Mouse (Mus musculus) CH12.LX (cell line): ENCODE measurements around the gene Suds3. TPM values are rescaled to one million over a fixed set of nuclear protein-coding genes. Genes with fewer than 3 reads are reported as not detected.

Experiments used
- DNase-seq: peaks from one replicate; pipeline ENCODE4 v3.0.0-alpha.2; 2013; ENCODE audit errors: extremely low read depth
- H3K27ac ChIP-seq: 2 replicates; pipeline ENCODE4 v1.5.1; 2012; ENCODE audit warnings: low read depth, mild to moderate bottlenecking, control low read depth, moderate library complexity; ENCODE audit not compliant: insufficient read depth
- H3K27me3 ChIP-seq: replicated peaks from 2 replicates; pipeline ENCODE3; 2012; ENCODE audit warnings: inconsistent platforms
- H3K36me3 ChIP-seq, 2 experiments: replicated peaks in 1 of 2; 2 replicates each; pipeline versions ENCODE3 to v1.6.1; 2012; ENCODE audit warnings: inconsistent platforms in 1 of 2, low read length in 1 of 2, mild to moderate bottlenecking in 1 of 2, mixed read lengths in 1 of 2, moderate library complexity in 1 of 2; ENCODE audit not compliant: control insufficient read depth in 1 of 2, insufficient read depth in 1 of 2
- H3K4me1 ChIP-seq, 2 experiments: 2 replicates each; pipeline ENCODE4 v1.6.1; 2012; ENCODE audit warnings: inconsistent platforms in 1 of 2, moderate library complexity in 1 of 2; ENCODE audit not compliant: insufficient read depth in 2 of 2, control insufficient read depth in 1 of 2
- H3K4me2 ChIP-seq: 2 replicates; pipeline ENCODE4 v1.6.1; 2012; ENCODE audit warnings: low read depth, mild to moderate bottlenecking, control low read depth; ENCODE audit not compliant: poor library complexity, insufficient read depth, severe bottlenecking
- H3K4me3 ChIP-seq, 3 experiments: fragments of 150-350 bp in 1 of 3; sonication (generic) in 1 of 3; replicated peaks in 1 of 3; 2 replicates each; pipeline versions ENCODE3 to v1.5.1; 2011 to 2012; ENCODE audit warnings: low read depth in 2 of 3, low read length in 2 of 3, mild to moderate bottlenecking in 2 of 3, moderate library complexity in 2 of 3, control low read depth in 1 of 3, improper control_type of control experiment in 1 of 3, inconsistent platforms in 1 of 3, mixed read lengths in 1 of 3; ENCODE audit not compliant: poor library complexity in 1 of 3
- H3K79me2 ChIP-seq: replicated peaks from 2 replicates; pipeline ENCODE4 v1.6.1; 2012; ENCODE audit warnings: mild to moderate bottlenecking, moderate library complexity; ENCODE audit not compliant: control insufficient read depth, poor library complexity, insufficient read depth, severe bottlenecking; ENCODE audit errors: extremely low read depth
- H3K9ac ChIP-seq: 2 replicates; pipeline ENCODE4 v1.6.1; 2012; ENCODE audit warnings: low read depth, mild to moderate bottlenecking, control low read depth, moderate library complexity; ENCODE audit not compliant: insufficient read depth
- H3K9me3 ChIP-seq: replicated peaks from 2 replicates; pipeline ENCODE3; 2012; ENCODE audit warnings: low read length, inconsistent platforms, mixed read lengths
- CTCF ChIP-seq, 2 experiments: IDR thresholded peaks in 1 of 2; conservative IDR thresholded peaks in 1 of 2; 2 replicates each; pipeline ENCODE4 v1.5.1; 2011 to 2012; ENCODE audit warnings: low read depth in 2 of 2, low read length in 2 of 2, improper control_type of control experiment in 1 of 2, inconsistent platforms in 1 of 2, mild to moderate bottlenecking in 1 of 2, moderate library complexity in 1 of 2
- ELF1 ChIP-seq: IDR thresholded peaks from 2 replicates; pipeline ENCODE4 v1.6.1; 2014; ENCODE audit warnings: low read depth, mild to moderate bottlenecking, inconsistent platforms, low read length, improper control_type of control experiment
- GABPA ChIP-seq: IDR thresholded peaks from 2 replicates; pipeline ENCODE4 v1.6.1; 2012; ENCODE audit warnings: low read depth, low read length, improper control_type of control experiment, inconsistent platforms; ENCODE audit not compliant: insufficient replicate concordance
- JUN ChIP-seq: IDR thresholded peaks from 2 replicates; pipeline ENCODE4 v1.6.1; 2011; ENCODE audit warnings: low read depth, mild to moderate bottlenecking, low read length, improper control_type of control experiment, moderate library complexity; ENCODE audit not compliant: insufficient read depth
- KAT2A ChIP-seq: IDR thresholded peaks from 2 replicates; pipeline ENCODE4 v1.6.1; 2012; ENCODE audit warnings: low read length, improper control_type of control experiment, inconsistent platforms; ENCODE audit not compliant: insufficient replicate concordance
- MAX ChIP-seq: IDR thresholded peaks from 2 replicates; pipeline ENCODE4 v1.6.1; 2011; ENCODE audit warnings: low read length, improper control_type of control experiment
- MAZ ChIP-seq: IDR thresholded peaks from 2 replicates; pipeline ENCODE4 v1.6.1; 2012; ENCODE audit warnings: low read depth, mild to moderate bottlenecking, inconsistent platforms, low read length, improper control_type of control experiment, moderate library complexity
- MEF2A ChIP-seq: IDR thresholded peaks from 2 replicates; pipeline ENCODE4 v1.6.1; 2014; ENCODE audit warnings: low read depth, mild to moderate bottlenecking, inconsistent platforms, low read length, improper control_type of control experiment, borderline replicate concordance
- NELFE ChIP-seq: IDR thresholded peaks from 2 replicates; pipeline ENCODE4 v1.6.1; 2011; ENCODE audit warnings: low read depth, low read length, improper control_type of control experiment
- NRF1 ChIP-seq: IDR thresholded peaks from 2 replicates; pipeline ENCODE4 v1.6.1; 2014; ENCODE audit warnings: low read depth, mild to moderate bottlenecking, inconsistent platforms, low read length, improper control_type of control experiment, moderate library complexity
- POLR2A ChIP-seq: IDR thresholded peaks from 2 replicates; pipeline ENCODE4 v1.6.1; 2011; ENCODE audit warnings: low read depth, mild to moderate bottlenecking, improper control_type of control experiment, low read length
- RCOR1 ChIP-seq: conservative IDR thresholded peaks from 2 replicates; pipeline ENCODE4 v1.6.1; 2012; ENCODE audit warnings: low read depth, mild to moderate bottlenecking, inconsistent platforms, low read length, improper control_type of control experiment
- SMC3 ChIP-seq: IDR thresholded peaks from 2 replicates; pipeline ENCODE4 v1.6.1; 2011; ENCODE audit warnings: low read depth, low read length, improper control_type of control experiment
- UBTF ChIP-seq: IDR thresholded peaks from 2 replicates; pipeline ENCODE4 v1.6.1; 2012; ENCODE audit warnings: low read depth, mild to moderate bottlenecking, inconsistent platforms, low read length, improper control_type of control experiment, moderate library complexity
- USF1 ChIP-seq: IDR thresholded peaks from 2 replicates; pipeline ENCODE4 v1.6.1; 2014; ENCODE audit warnings: low read depth, mild to moderate bottlenecking, inconsistent platforms, low read length, improper control_type of control experiment
- ZC3H11A ChIP-seq: IDR thresholded peaks from 2 replicates; pipeline ENCODE4 v1.6.1; 2012; ENCODE audit warnings: low read depth, mild to moderate bottlenecking, inconsistent platforms, low read length, improper control_type of control experiment
- ZKSCAN1 ChIP-seq: IDR thresholded peaks from 2 replicates; pipeline ENCODE4 v1.6.1; 2012; ENCODE audit warnings: low read depth, inconsistent platforms, low read length, improper control_type of control experiment, borderline replicate concordance
- ZMIZ1 ChIP-seq: IDR thresholded peaks from 2 replicates; pipeline ENCODE4 v1.6.1; 2012; ENCODE audit warnings: low read depth, mild to moderate bottlenecking, inconsistent platforms, low read length, improper control_type of control experiment
- ZNF384 ChIP-seq: IDR thresholded peaks from 2 replicates; pipeline ENCODE4 v1.6.1; 2012; ENCODE audit warnings: low read depth, low read length, improper control_type of control experiment, inconsistent platforms
- dilution Hi-C: fragments of 300-500 bp; cut with MboI; formaldehyde crosslinking; loops from 2 replicates; pipeline ENCODE4 v1.14.3; 2020; ENCODE audit warnings: low sequenced_read_pairs; ENCODE audit not compliant: extremely low pct_unique_long_range_greater_than_20kb, extremely low pct_ligation_motif_present
- in situ Hi-C: fragments of 300-500 bp; cut with MboI; formaldehyde crosslinking; loops from 3 replicates; pipeline ENCODE4 v1.14.3; 2019; ENCODE audit warnings: low sequenced_read_pairs, low pct_ligation_motif_present, low pct_unique_long_range_greater_than_20kb, mixed read lengths
- polyA plus RNA-seq: library from polyadenylated mRNA; unstranded; fragments of >175 nt; gene quantifications from 2 replicates; pipeline ENCODE4 v1.2.1, GENCODE M21; 2012; ENCODE audit warnings: low read depth; ENCODE audit not compliant: insufficient read length
- total RNA-seq, 2 experiments: library from RNA; depleted of rRNA; stranded (reverse); fragments of 300-350 nt in 1 of 2; fragments of >200 nt in 1 of 2; gene quantifications; 2 replicates each; pipeline ENCODE4 v1.2.3; 2012 to 2014

Suds3 gene
- total and polyA plus RNA-seq, 3 experiments: 54.2 to 103 (median 68.1) TPM

DNA sequence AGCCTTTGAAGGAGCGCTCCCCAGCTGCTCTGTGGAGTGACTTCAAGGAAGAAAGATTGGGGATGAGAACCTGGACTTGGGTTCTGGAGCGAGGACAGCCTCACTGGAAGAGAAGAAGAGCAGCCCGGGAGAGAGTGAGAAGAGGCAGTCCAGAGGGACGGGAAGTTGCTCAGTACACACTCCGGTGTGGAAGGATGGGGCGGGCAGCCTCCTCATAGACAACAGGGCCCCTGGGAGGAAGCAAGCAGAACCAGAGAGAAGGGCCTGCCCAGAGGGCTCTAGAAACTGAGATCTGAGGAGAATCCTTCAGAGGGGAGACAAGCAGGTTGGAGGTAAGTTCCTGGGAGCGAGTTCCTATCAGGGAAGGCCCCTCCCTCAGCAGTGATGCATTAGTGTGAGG, 24.5 kb upstream of the Suds3 start:
- Histone ChIP-seq H3K27me3 (no peaks in the 10 kb centered on the region), H3K27ac (no peak overlapping the region), H3K4me3 (no peak overlapping the region), H3K4me2 (no peak overlapping the region), H3K79me2 (peaks cover 56% of the 10 kb centered on the region), H3K4me1 (peaks cover 25 to 82% of the 10 kb centered on the region in 2 experiments), H3K9me3 (no peaks in the 10 kb centered on the region), H3K36me3 (peaks cover 5 to 63% of the 10 kb centered on the region in 2 experiments), H3K9ac (no peak overlapping the region)
- TF ChIP-seq MEF2A (no peak), NRF1 (no peak), ELF1 (no peak), ZC3H11A (no peak)
- dilution Hi-C loops: no loop called here
- in situ Hi-C loops: no loop called here
- DNase-seq: no peak

DNA sequence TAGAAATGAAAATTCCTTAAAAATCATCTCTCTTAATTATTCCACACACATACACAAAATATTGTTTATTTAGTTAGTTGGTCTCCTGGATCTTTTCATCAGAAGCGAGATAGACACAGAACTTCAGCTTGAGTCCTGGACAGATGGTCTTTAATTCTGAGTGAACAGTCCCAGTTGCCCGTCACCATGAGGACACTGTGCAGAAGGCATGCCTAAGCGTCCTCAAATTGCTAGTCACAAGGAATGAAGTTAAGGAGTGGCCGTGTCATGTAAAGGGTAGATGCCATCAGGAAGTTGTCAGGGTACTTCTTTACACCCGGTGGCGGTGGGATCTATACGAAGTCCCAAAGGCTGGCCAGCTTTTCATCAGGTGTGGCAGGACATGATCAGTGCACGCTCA, 23.9 kb upstream of the Suds3 start:
- H3K4me2 ChIP-seq: no peak overlapping the region
- H3K9ac ChIP-seq: no peak overlapping the region
- dilution Hi-C loops: no loop called here
- TF ChIP-seq GABPA (no peak), ELF1 (no peak), MEF2A (no peak), ZMIZ1 (no peak), KAT2A (no peak), ZC3H11A (no peak), ZKSCAN1 (no peak), CTCF (conservative IDR thresholded peaks at IDR 0.05 in 1 of 2, IDR thresholded peaks at IDR 0.05 in 1 of 2; ENCODE audit: low read depth in 2 of 2, low read length in 2 of 2) (no peak), POLR2A (no peak), ZNF384 (no peak), UBTF (no peak), MAX (no peak), SMC3 (no peak), RCOR1 (no peak), JUN (no peak), USF1 (no peak), MAZ (no peak), NELFE (no peak)
- no peak overlapping the region for H3K4me3 ChIP-seq
- no peaks in the 10 kb centered on the region for H3K27me3 ChIP-seq
- peaks cover 61% of the 10 kb centered on the region for H3K79me2 ChIP-seq
- no peaks in the 10 kb centered on the region for H3K9me3 ChIP-seq
- in situ Hi-C loops: loop anchor here (5.0 kb wide), 1 partner anchor 37 kb away; no protein-coding TSS in a partner anchor
- no peak for DNase-seq
- H3K4me1 ChIP-seq: peaks cover 25 to 81% of the 10 kb centered on the region in 2 experiments
- H3K36me3 ChIP-seq: peaks cover 5 to 59% of the 10 kb centered on the region in 2 experiments
- no peak overlapping the region for H3K27ac ChIP-seq
